Mouse (Mus musculus): Measurements from ENCODE around the gene Dhrs7b. TPM values are rescaled to one million over a fixed set of nuclear protein-coding genes. Genes with fewer than 3 reads are reported as not detected.
"Not testable (repeated sequence)": the region's sequence is repeated elsewhere in the genome, so short reads cannot be mapped to it uniquely, and the experiment has no call there.

Gene Dhrs7b
- 31.1 and 32.2 TPM in 2 replicates for polyA plus RNA-seq (2016; fragmentation: Nextera tagmentation; extraction: Ambion mirVana)

DNA sequence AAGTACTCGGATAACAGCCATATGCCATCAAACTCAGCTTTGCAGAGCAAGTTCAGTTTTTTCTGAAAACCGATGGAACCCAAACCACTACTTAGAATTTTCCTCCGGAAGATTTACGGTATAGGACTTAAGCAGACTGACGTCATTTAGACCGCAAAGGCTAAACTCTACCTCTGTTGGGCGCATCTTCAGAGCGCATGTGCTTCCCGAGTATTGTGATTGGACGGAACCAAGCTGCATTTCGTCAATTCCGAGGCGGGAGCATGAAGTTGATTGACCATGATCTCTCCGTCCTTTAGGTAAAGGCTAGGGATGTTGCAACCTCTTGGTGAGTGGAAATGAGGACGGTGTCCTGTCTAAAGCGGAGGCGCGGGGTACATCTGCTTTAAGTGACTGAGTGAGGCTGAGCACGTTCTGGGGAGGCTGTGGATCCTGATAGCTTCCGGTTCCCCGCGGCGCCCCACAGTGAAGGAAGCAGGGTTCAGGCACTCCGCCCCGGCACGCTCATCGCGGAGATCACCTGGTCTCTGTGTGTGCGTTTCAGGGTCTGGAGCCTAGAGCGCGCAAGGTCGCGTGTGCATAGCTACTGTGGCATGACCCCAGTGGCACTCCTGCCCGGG is at the start of gene Dhrs7b:
TSS of gene Dhrs7b (plus strand) at position 199 of the 620 bp plus-strand sequence.
- H3K4me3 ChIP-seq = peak within 1 kb of the TSS; percentile 72
- under 1% methylated on average over 34 of the region's 34 CpGs for WGBS
- peak; percentile 81 for DNase-seq (ENCODE audit: extremely low spot score, low spot score)
- peaks cover 8% of the 10 kb centered on the region for H3K4me1 ChIP-seq
- peak within 1 kb of the TSS; percentile 90 for H3K27ac ChIP-seq
- no peaks in the 10 kb centered on the region for H3K27me3 ChIP-seq (ENCODE audit: poor library complexity, severe bottlenecking)
- H3K9me3 ChIP-seq = no peaks in the 10 kb centered on the region
- H3K36me3 ChIP-seq (replicated peaks) = no peaks in the 10 kb centered on the region; the same call in 1 of the 2 replicates

DNA sequence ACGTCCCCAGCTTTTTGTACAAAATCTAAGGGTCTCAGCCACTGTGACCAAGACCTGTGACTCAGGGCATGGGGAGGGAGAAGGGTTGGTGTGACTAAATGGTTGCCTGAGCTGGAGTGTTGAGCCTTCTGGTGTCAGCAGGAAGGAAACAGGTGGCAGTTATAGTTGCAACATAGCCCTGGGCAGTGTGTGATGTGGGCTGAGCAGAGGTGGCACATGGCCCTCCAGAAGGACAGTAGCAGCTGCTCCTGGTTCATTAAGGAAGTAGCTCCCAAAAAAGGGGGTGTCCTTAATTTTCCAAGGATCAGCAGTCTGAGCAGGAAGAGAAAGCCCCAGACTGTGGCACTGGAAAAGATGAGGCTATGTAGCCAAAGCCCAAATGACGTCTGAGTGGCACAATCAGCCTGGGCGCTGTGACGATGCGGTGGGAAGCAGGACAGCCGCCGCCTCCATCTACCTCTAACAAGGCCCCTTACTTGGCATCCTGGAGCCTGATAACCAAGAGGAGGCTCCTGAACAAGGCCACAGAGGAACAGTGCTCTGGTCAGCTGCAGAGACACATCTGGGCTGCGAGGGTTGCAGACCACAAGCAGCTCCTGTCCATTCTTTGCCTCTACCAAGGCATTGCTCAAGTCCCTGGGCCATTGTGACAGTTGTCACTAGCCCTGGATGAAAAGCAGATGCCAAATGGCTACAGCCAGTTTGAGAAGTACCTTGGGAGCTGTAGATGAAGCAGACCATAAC is 46.1 kb upstream of the Dhrs7b start:
- H3K36me3 ChIP-seq (replicated peaks) = peaks cover 99% of the 10 kb centered on the region
- peaks cover 37% of the 10 kb centered on the region for H3K4me1 ChIP-seq
- H3K27ac ChIP-seq = no peak overlapping the region
- no peak for DNase-seq (ENCODE audit: extremely low spot score, low spot score)
- 93% methylated on average over 8 of the region's 8 CpGs for WGBS
- no peak overlapping the region for H3K4me3 ChIP-seq
- H3K9me3 ChIP-seq = no peaks in the 10 kb centered on the region
- no peaks in the 10 kb centered on the region for H3K27me3 ChIP-seq (ENCODE audit: poor library complexity, severe bottlenecking)

DNA sequence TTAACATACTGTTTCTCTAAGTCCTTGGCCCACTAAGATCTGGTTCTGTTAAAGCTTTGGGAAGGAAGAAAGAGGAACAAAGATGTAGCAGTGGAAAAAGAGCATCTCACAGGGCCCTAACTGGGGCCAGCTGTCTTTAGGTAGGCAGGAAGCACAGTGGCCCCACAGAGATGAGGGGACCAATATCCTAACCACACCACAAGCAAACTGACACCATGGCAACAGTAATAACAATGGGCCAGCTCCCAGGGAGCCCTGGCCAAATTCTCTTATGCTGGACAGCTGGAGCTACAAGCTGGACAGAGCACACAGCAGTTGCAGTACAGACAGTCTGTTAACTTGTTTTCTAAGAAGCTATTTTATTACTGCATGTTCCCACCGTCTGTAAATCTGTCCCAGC is 42.8 kb upstream of the Dhrs7b start:
- no peak overlapping the region for H3K4me3 ChIP-seq
- WGBS = 81% methylated on average over 1 of the region's 1 CpGs
- peaks cover 99% of the 10 kb centered on the region for H3K36me3 ChIP-seq (replicated peaks)
- DNase-seq (ENCODE audit: extremely low spot score, low spot score) = no peak
- H3K27ac ChIP-seq = no peak overlapping the region
- peaks cover 5% of the 10 kb centered on the region for H3K4me1 ChIP-seq
- no peaks in the 10 kb centered on the region for H3K9me3 ChIP-seq
- no peaks in the 10 kb centered on the region for H3K27me3 ChIP-seq (ENCODE audit: poor library complexity, severe bottlenecking)

DNA sequence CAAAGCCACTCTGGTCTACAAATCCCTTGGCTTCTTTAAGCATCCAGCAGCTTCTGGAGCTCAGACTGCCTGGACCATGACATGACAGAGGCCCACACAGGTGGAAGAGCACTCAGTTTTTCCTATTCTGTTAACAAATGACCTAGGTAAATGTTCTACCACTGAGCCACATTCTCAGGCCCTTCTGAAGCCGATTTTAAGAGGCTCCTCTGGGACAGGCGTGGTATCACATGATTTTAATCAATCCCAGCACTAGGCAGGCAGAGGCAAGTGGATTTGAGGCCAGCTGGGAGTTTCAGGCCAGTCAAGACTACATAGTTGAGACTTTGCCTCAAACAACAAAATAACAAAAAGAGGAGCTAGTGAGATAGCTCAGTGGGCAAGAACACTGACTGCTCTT is 40.0 kb upstream of the Dhrs7b start:
- Histone ChIP-seq H3K9me3 (no peaks in the 10 kb centered on the region), H3K4me3 (no peak overlapping the region), H3K27ac (no peak overlapping the region), H3K4me1 (peaks cover 5% of the 10 kb centered on the region), H3K27me3 (ENCODE audit: poor library complexity, severe bottlenecking) (no peaks in the 10 kb centered on the region), H3K36me3 (replicated peaks) (peaks cover 98% of the 10 kb centered on the region)
- WGBS = 77% methylated on average over 2 of the region's 2 CpGs
- DNase-seq (ENCODE audit: extremely low spot score, low spot score) = no peak

DNA sequence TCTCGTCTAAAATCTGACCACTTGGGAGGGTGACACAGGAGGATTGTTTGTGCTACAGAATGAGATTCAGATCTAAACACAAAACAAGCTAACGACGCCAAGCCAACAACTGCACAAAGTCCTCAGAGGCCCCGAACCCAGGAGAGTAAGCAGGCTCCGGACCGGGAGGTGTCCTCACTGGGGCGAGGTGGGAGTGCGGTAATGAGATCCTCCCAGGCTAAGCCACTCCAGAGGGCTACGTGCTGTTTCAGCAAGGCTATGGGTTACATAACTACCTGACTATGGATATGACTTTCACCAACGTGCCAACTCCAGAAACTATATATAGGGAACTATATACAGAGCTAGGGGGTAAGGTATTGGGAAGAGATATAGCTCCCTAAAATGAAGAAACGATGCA is 34.1 kb upstream of the Dhrs7b start:
- Histone ChIP-seq H3K9me3 (no peaks in the 10 kb centered on the region), H3K36me3 (replicated peaks) (peaks cover 98% of the 10 kb centered on the region), H3K4me3 (no peak overlapping the region), H3K27me3 (ENCODE audit: poor library complexity, severe bottlenecking) (no peaks in the 10 kb centered on the region), H3K4me1 (no peaks in the 10 kb centered on the region), H3K27ac (no peak overlapping the region)
- no peak for DNase-seq (ENCODE audit: extremely low spot score, low spot score)
- 91% methylated on average over 11 of the region's 11 CpGs for WGBS

DNA sequence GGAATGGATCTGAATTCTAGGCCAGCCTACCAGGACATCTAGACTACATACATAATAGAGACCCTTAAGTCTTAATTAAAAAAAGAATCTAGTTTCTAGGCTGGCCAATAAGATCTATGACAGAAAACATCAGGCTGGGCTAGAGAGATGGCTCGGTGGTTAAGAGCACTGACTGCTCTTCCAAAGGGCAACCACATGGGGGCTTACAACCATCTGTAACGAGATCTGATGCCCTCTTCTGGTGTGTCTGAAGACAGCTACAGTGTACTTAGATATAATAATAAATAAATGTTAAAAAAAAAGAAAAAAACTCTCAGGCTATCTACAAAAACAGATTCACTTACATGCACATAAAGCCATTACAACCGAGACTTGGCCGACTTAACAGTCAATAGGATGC is 30.5 kb upstream of the Dhrs7b start:
- Histone ChIP-seq H3K4me1 (no peaks in the 10 kb centered on the region), H3K27me3 (ENCODE audit: poor library complexity, severe bottlenecking) (no peaks in the 10 kb centered on the region), H3K9me3 (no peaks in the 10 kb centered on the region), H3K27ac (no peak overlapping the region), H3K4me3 (no peak overlapping the region), H3K36me3 (replicated peaks) (peaks cover 99% of the 10 kb centered on the region)
- no peak for DNase-seq (ENCODE audit: extremely low spot score, low spot score)
- WGBS = 86% methylated on average over 4 of the region's 4 CpGs

DNA sequence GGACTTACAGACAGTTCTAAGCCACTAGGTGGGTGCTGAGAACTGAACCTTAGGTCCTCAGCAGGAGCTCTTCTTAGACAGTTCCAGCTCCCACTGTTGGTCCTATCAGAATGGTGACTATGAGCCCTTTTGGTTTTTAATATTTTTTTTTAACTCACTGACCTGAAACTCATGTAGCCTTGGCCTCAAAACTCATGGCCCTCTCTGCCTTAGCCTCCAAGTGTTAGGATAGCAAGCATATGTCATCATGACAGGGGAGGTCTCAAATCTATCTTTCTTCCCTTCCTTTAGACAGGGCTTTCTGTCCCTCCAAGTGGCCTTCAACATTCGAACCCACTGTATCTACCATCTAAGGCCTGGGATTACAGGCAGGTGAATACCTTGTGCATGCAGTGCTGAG is 29.5 kb upstream of the Dhrs7b start:
- H3K4me3 ChIP-seq = no peak overlapping the region
- H3K9me3 ChIP-seq = no peaks in the 10 kb centered on the region
- H3K27ac ChIP-seq = no peak overlapping the region
- no peak for DNase-seq (ENCODE audit: extremely low spot score, low spot score)
- 86% methylated on average over 1 of the region's 1 CpGs for WGBS
- H3K4me1 ChIP-seq = no peaks in the 10 kb centered on the region
- H3K36me3 ChIP-seq (replicated peaks) = peaks cover 97% of the 10 kb centered on the region
- H3K27me3 ChIP-seq (ENCODE audit: poor library complexity, severe bottlenecking) = no peaks in the 10 kb centered on the region

DNA sequence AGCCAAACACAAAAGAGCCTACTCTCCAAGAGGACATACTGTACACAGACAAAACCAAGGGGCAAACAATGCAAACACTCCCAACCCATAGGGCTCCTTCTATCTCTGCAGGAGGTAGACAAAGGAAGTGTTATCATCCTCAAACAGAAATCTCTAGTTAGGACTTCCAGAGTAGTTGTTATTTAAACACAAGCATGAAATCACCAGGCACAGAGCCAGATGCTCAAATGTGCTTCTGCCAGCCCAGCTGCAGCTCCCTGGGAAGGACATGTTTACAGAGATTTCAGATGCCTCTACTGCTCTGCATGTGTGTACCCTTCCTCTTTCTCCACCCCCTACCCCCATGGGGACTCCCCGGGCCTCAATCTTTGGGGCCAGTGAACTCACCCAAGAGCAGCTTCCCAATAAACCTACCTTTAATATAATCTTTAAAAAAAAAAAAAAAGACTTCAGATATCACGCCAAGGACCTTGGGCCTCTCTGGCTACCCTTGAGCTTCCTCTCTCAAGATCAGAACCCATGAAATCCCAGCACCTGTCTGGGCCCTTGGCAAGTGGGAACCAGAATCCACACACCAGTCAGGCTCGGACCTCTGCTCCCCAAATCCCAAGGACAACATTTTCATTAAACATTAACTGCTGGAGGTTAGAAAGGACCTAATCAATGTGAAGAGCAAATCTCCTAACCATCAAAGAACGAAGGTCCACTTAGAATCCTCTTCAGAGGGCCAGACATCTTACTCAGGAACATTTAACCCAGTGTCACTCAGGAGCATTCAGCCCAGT is 22.0 kb upstream of the Dhrs7b start:
- DNase-seq (ENCODE audit: extremely low spot score, low spot score) = no peak
- Histone ChIP-seq H3K27me3 (ENCODE audit: poor library complexity, severe bottlenecking) (no peaks in the 10 kb centered on the region), H3K36me3 (replicated peaks) (peaks cover 32% of the 10 kb centered on the region), H3K9me3 (no peaks in the 10 kb centered on the region), H3K27ac (no peak overlapping the region), H3K4me3 (peak overlapping the region; percentile 5; the same call in 1 of the 2 replicates), H3K4me1 (peaks cover 32% of the 10 kb centered on the region)
- WGBS = 88% methylated on average over 4 of the region's 4 CpGs

DNA sequence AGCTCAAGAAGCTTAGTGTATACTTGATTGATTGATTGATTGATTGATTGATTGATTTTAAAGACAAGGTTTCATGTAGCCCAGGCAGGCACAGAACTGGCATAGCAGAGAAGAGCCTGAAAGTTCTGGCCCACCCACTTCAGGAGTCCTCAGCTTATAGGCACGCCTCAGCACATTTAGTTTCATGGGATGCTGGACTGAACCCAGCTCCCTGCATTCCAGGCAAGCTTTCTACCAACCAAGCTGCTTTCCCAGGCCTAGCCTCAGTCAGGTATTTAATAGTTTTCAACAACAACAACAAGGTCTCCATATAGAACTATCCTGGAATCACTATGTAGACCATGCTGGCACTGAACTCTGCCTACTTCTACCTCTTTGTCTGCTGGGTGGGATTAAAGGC is 20.9 kb upstream of the Dhrs7b start:
- no peaks in the 10 kb centered on the region for H3K27me3 ChIP-seq (ENCODE audit: poor library complexity, severe bottlenecking)
- peak overlapping the region; percentile 65 for H3K4me3 ChIP-seq
- peak overlapping the region; percentile 85; the same call in 1 of the 2 replicates for H3K27ac ChIP-seq
- H3K4me1 ChIP-seq = peaks cover 32% of the 10 kb centered on the region
- DNase-seq (ENCODE audit: extremely low spot score, low spot score) = no peak
- no peaks in the 10 kb centered on the region; the same call in 1 of the 2 replicates for H3K9me3 ChIP-seq
- peaks cover 21% of the 10 kb centered on the region for H3K36me3 ChIP-seq (replicated peaks)
- 64% methylated on average over 1 of the region's 1 CpGs for WGBS

DNA sequence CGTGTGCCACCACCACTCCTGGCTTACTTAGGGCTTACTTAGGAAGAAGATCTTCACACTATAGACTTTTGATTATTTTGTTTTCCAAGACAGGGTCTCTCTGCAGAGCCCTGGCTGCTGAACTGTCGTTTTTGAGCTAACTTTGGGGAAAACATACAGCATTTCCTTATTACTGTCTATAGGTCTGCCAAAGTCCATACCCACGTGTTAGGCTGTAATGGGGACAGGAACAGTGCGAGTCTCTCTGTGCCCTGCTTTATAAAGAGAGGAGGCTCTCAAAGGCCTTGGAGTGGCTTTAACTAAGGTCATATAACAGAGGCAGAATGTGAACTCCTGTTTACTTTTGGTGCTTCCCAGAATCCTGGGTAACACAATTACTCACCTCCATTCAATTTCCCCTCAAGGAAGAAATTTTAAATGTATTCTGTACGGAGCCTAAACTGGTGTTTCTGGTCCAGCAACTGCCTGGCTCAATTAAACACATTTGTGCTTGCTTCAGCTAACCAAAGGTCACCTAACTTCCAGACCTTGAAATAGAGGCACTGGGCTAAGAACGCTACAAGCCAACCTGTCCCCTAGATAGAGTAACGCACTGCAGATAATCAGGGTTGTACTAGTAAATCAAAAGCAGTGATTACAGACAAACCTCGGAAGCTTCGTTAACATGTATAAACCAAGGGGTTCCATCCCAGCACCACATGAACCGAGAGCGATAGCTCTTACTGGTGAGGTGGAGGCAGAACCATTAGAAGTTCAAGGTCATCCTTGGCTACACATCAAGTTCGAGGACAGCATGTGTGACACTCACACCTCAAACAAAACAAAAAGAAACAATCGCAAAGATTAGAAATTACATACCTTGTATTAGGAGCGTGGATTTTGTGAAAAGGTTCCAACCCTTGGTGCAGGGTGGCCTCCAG is 20.1 kb upstream of the Dhrs7b start:
- no peaks in the 10 kb centered on the region; the same call in 1 of the 2 replicates for H3K9me3 ChIP-seq
- peak overlapping the region; percentile 65 for H3K4me3 ChIP-seq
- H3K27ac ChIP-seq = peak overlapping the region; percentile 85
- WGBS = 18% methylated on average over 14 of the region's 14 CpGs
- H3K36me3 ChIP-seq (replicated peaks) = peaks cover 14% of the 10 kb centered on the region
- peaks cover 32% of the 10 kb centered on the region for H3K4me1 ChIP-seq
- H3K27me3 ChIP-seq (ENCODE audit: poor library complexity, severe bottlenecking) = no peaks in the 10 kb centered on the region
- DNase-seq (ENCODE audit: extremely low spot score, low spot score) = no peak

DNA sequence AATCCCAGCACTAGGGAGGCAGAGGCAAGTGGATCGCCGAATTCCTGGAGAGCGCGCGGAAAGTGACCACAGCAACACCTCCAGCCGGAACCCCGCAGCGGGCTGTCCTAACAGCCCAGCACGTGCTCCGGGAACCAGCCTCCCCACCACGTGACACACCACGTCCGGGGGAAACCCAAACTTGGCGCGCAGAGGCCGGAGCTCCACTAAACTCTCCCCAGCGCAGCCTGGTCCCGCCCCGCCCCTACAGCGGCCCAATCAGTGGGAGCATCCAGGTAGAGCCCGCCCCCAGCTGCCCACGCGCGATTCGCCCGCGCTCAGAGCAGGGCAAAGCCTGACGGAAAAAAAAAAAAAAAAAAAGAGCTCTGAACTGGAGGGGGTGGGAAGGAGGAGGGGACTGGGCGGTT is 19.4 kb upstream of the Dhrs7b start:
- Histone ChIP-seq H3K9me3 (no peaks in the 10 kb centered on the region; the same call in 1 of the 2 replicates), H3K27ac (peak overlapping the region; percentile 85), H3K4me3 (peak overlapping the region; percentile 65), H3K27me3 (ENCODE audit: poor library complexity, severe bottlenecking) (no peaks in the 10 kb centered on the region), H3K36me3 (replicated peaks) (peaks cover 9% of the 10 kb centered on the region), H3K4me1 (peaks cover 32% of the 10 kb centered on the region)
- 0% methylated on average over 29 of the region's 29 CpGs for WGBS
- DNase-seq (ENCODE audit: extremely low spot score, low spot score) = peak; percentile 96

DNA sequence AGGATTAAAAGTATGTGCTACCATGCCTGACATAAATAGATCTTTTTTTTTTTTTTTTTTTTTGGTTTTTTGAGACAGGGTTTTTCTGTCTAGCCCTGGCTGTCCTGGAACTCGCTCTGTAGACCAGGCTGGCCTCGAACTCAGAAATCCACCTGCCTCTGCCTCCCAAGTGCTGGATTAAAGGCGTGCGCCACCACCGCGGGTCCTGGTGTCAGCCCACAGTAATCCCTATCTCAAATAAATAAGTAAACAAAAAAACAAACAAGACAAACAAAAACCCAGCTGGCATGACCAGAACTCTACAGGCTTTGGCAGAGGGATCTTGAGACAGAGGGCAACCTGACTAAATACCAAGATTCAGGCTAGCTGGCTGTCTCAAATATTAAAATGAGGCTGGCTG is 18.8 kb upstream of the Dhrs7b start, which contains the start of gene Shmt1:
TSS of gene Shmt1 (minus strand) at position 101 of the 400 bp plus-strand sequence.
- 27% methylated on average over 6 of the region's 6 CpGs for WGBS
- H3K4me1 ChIP-seq = peaks cover 32% of the 10 kb centered on the region
- H3K4me3 ChIP-seq = peak within 1 kb of the TSS; percentile 65
- H3K27ac ChIP-seq = peak within 1 kb of the TSS; percentile 85
- H3K27me3 ChIP-seq (ENCODE audit: poor library complexity, severe bottlenecking); H3K36me3 ChIP-seq (replicated peaks); DNase-seq (ENCODE audit: extremely low spot score, low spot score); H3K9me3 ChIP-seq: not testable (repeated sequence)
